Mouse (Mus musculus) forebrain, postnatal 0 days (tissue): ENCODE results near the gene Foxp3. TPM values are rescaled to one million over a fixed set of nuclear protein-coding genes. Genes with fewer than 3 reads are reported as not detected.

Source experiments
- ATAC-seq: fragments of 200-750 bp; cut with Nextera tagmentation; 2 replicates; pipeline ENCODE4 v1.8.0; 2017; ENCODE audit warnings: mild to moderate bottlenecking, moderate library complexity
- DNase-seq: peaks from one replicate; pipeline ENCODE4 v3.0.0-alpha.2; 2015
- H3K27ac ChIP-seq: fragments of 300-500 bp; sonication (generic); 2 replicates; pipeline ENCODE4 v1.5.1; 2014; ENCODE audit warnings: low read depth, mild to moderate bottlenecking, antibody characterized with exemption, low read length, moderate library complexity, mixed read lengths
- H3K27me3 ChIP-seq: fragments of 300-500 bp; sonication (generic); 2 replicates; pipeline ENCODE4 v1.6.1; 2014; ENCODE audit warnings: mild to moderate bottlenecking, low read length, mixed read lengths; ENCODE audit not compliant: insufficient read depth
- H3K36me3 ChIP-seq: fragments of 300-500 bp; sonication (generic); 2 replicates; pipeline ENCODE4 v1.6.1; 2014; ENCODE audit warnings: mild to moderate bottlenecking, moderate library complexity; ENCODE audit not compliant: insufficient read depth
- H3K4me1 ChIP-seq: fragments of 300-500 bp; sonication (generic); 2 replicates; pipeline ENCODE4 v1.6.1; 2014; ENCODE audit warnings: antibody characterized with exemption; ENCODE audit not compliant: insufficient read depth
- H3K4me2 ChIP-seq: fragments of 300-500 bp; sonication (generic); 2 replicates; pipeline ENCODE4 v1.6.1; 2014; ENCODE audit warnings: low read depth, mild to moderate bottlenecking, moderate library complexity
- H3K4me3 ChIP-seq: fragments of 300-500 bp; sonication (generic); 2 replicates; pipeline ENCODE4 v1.5.1; 2014; ENCODE audit warnings: low read depth, low read length, mixed read lengths
- H3K9ac ChIP-seq: fragments of 300-500 bp; sonication (generic); 2 replicates; pipeline ENCODE4 v1.6.1; 2014; ENCODE audit warnings: mild to moderate bottlenecking
- H3K9me3 ChIP-seq: fragments of 300-500 bp; sonication (generic); 2 replicates; pipeline ENCODE4 v1.6.1; 2016; ENCODE audit warnings: low read length
- CTCF ChIP-seq: sonication (generic); IDR thresholded peaks from 2 replicates; pipeline ENCODE4 v1.5.1; 2016; ENCODE audit warnings: antibody characterized with exemption, control low read depth, low read depth
- WGBS: fragments of 180-500 bp; shearing (Covaris S2); extraction: QIAGEN DNeasy Blood & Tissue Kit; methylation state at CpG from one replicate; pipeline ENCODE4 v1.1.7; 2014; 5-methylcytosine and 5-hydroxymethylcytosine counted together
- polyA plus RNA-seq: library from polyadenylated mRNA; unstranded; fragments of >200 nt; fragmentation: Nextera tagmentation; extraction: Ambion mirVana; gene quantifications from 2 replicates; pipeline ENCODE4 v1.2.1, GENCODE M21; 2015
- total RNA-seq: library from RNA; depleted of rRNA; stranded (reverse); fragments of >200 nt; gene quantifications from 2 replicates; pipeline ENCODE4 v1.2.3, GENCODE M21; 2014

Gene Foxp3
- total and polyA plus RNA-seq, 2 experiments from 2014 or later: 0.11 TPM; not detected in 1

DNA sequence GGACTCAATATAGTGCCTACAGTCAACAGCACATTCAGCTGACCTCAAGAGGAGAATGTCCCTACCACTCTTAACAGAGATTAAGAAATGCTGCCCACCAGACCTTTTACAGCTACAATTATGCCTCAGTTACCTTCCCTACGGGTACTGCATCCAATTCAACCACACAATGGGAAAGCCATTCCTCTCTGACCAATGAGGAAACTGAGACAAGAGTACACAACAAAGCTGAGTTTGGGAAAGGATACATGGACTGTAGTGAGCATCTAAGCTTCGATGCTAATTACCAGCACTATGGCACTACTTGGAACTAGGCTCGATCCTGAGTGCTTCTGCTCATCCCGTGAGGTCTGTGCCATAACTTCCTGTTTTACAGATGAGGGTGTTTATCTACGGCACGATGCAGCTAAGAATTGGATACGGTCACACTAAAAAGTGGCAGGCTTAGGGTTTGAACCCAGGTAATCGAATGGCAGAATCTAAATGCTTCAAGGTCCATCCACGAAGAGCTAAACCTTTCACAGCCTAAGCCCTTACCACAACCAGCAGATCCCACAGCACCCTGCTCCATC is 1.8 kb upstream of the Foxp3 start:
- ATAC-seq (no peak), DNase-seq (no peak)
- no peak overlapping the region for H3K27ac ChIP-seq
- no peak overlapping the region for H3K9ac ChIP-seq
- no peaks in the 10 kb centered on the region for H3K27me3 ChIP-seq
- H3K4me2 ChIP-seq: no peak overlapping the region
- no peaks in the 10 kb centered on the region for H3K36me3 ChIP-seq
- no peaks in the 10 kb centered on the region for H3K9me3 ChIP-seq
- no peak for TF ChIP-seq CTCF
- H3K4me3 ChIP-seq: no peak overlapping the region
- no peaks in the 10 kb centered on the region; the same call in 1 of the 2 replicates for H3K4me1 ChIP-seq
- 93% methylated on average over 9 of the region's 9 CpGs for WGBS

GRCm38 (mm10) chrX:7572466-7572865 is 978 bp upstream of the Foxp3 start:
- Histone ChIP-seq H3K9me3 (no peaks in the 10 kb centered on the region), H3K4me1 (no peaks in the 10 kb centered on the region; the same call in 1 of the 2 replicates), H3K4me3 (no peak overlapping the region), H3K36me3 (no peaks in the 10 kb centered on the region), H3K27ac (no peak overlapping the region), H3K27me3 (no peaks in the 10 kb centered on the region), H3K9ac (no peak overlapping the region), H3K4me2 (no peak overlapping the region)
- TF ChIP-seq CTCF: no peak
- ATAC-seq (no peak), DNase-seq (no peak)
- 91% methylated on average over 10 of the region's 10 CpGs for WGBS

- ATAC-seq: peak; percentile 96
- H3K4me3 ChIP-seq: peak within 1 kb of the TSS; percentile 54
- H3K9me3 ChIP-seq: no peaks in the 10 kb centered on the region
- H3K4me2 ChIP-seq: peak within 1 kb of the TSS; percentile 58
- H3K36me3 ChIP-seq: no peaks in the 10 kb centered on the region
- WGBS: 31% methylated on average over 65 of the region's 65 CpGs
- TF ChIP-seq CTCF: no peak
- peak within 1 kb of the TSS; percentile 91 for H3K27ac ChIP-seq
- H3K9ac ChIP-seq: peak within 1 kb of the TSS; percentile 73
- DNase-seq: peak; percentile 96
- no peaks in the 10 kb centered on the region; the same call in 1 of the 2 replicates for H3K4me1 ChIP-seq
- no peaks in the 10 kb centered on the region for H3K27me3 ChIP-seq
Observed at GRCm38 (mm10) chrX:7574087-7574884, 842 bp downstream of the Foxp3 start, which contains the start of gene Ppp1r3f. Gene Ppp1r3f (minus strand): TSS chrX:7574283.

GRCm38 (mm10) chrX:7574885-7575231 is 1.4 kb downstream of the Foxp3 start:
- H3K9me3 ChIP-seq: no peaks in the 10 kb centered on the region
- no peaks in the 10 kb centered on the region for H3K36me3 ChIP-seq
- H3K4me1 ChIP-seq: no peaks in the 10 kb centered on the region; the same call in 1 of the 2 replicates
- no peaks in the 10 kb centered on the region for H3K27me3 ChIP-seq
- H3K4me3 ChIP-seq: peak overlapping the region; percentile 54
- H3K4me2 ChIP-seq: peak overlapping the region; percentile 38
- DNase-seq: no peak
- 31% methylated on average over 5 of the region's 6 CpGs for WGBS
- TF ChIP-seq CTCF: no peak
- H3K27ac ChIP-seq: peak overlapping the region; percentile 59; the same call in 1 of the 2 replicates
- 0 out of 2 replicates have a peak overlapping the region, but pooled peaks have one; percentile 31 for H3K9ac ChIP-seq
- no peak for ATAC-seq

GRCm38 (mm10) chrX:7581151-7581550 is 7.7 kb downstream of the Foxp3 start:
- no peak for DNase-seq
- no peaks in the 10 kb centered on the region for H3K4me1 ChIP-seq
- no peak for TF ChIP-seq CTCF
- 92% methylated on average over 2 of the region's 2 CpGs for WGBS
- no peaks in the 10 kb centered on the region for H3K9me3 ChIP-seq
- H3K9ac ChIP-seq: no peak overlapping the region
- no peak for ATAC-seq
- no peaks in the 10 kb centered on the region for H3K27me3 ChIP-seq
- no peak overlapping the region for H3K4me2 ChIP-seq
- H3K4me3 ChIP-seq: no peak overlapping the region
- H3K36me3 ChIP-seq: no peaks in the 10 kb centered on the region
- no peak overlapping the region for H3K27ac ChIP-seq

DNA sequence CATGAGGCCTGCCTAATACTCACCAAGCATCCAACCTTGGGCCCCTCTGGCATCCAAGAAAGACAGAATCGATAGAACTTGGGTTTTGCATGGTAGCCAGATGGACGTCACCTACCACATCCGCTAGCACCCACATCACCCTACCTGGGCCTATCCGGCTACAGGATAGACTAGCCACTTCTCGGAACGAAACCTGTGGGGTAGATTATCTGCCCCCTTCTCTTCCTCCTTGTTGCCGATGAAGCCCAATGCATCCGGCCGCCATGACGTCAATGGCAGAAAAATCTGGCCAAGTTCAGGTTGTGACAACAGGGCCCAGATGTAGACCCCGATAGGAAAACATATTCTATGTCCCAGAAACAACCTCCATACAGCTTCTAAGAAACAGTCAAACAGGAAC is 10.4 kb downstream of the Foxp3 start:
- DNase-seq: no peak
- no peaks in the 10 kb centered on the region for H3K27me3 ChIP-seq
- H3K9ac ChIP-seq: no peak overlapping the region
- H3K4me2 ChIP-seq: no peak overlapping the region
- no peaks in the 10 kb centered on the region for H3K4me1 ChIP-seq
- no peaks in the 10 kb centered on the region for H3K9me3 ChIP-seq
- H3K4me3 ChIP-seq: no peak overlapping the region
- no peaks in the 10 kb centered on the region for H3K36me3 ChIP-seq
- H3K27ac ChIP-seq: no peak overlapping the region
- no peak for TF ChIP-seq CTCF
- ATAC-seq: no peak
- WGBS: 95% methylated on average over 11 of the region's 11 CpGs

GRCm38 (mm10) chrX:7586356-7586755 is 12.9 kb downstream of the Foxp3 start:
- Histone ChIP-seq H3K27me3 (no peaks in the 10 kb centered on the region), H3K4me3 (no peak overlapping the region), H3K27ac (no peak overlapping the region), H3K36me3 (no peaks in the 10 kb centered on the region), H3K4me2 (no peak overlapping the region), H3K9me3 (no peaks in the 10 kb centered on the region), H3K9ac (no peak overlapping the region), H3K4me1 (no peaks in the 10 kb centered on the region)
- WGBS: 93% methylated on average over 4 of the region's 5 CpGs
- ATAC-seq (no peak), DNase-seq (no peak)
- no peak for TF ChIP-seq CTCF
